Mouse (Mus musculus) embryo, embryonic 11 days (tissue): ENCODE data around the gene Gm11939.
A peak's percentile ranks its signal among the peaks of the same experiment; 100 is the strongest.
"Not testable (repeated sequence)": the region's sequence is repeated elsewhere in the genome, so short reads cannot be mapped to it uniquely, and the experiment has no call there.

Experiments
- DNase-seq: peaks from one replicate; pipeline ENCODE4 v3.0.0-alpha.2; 2015

Gene Gm11939

DNA sequence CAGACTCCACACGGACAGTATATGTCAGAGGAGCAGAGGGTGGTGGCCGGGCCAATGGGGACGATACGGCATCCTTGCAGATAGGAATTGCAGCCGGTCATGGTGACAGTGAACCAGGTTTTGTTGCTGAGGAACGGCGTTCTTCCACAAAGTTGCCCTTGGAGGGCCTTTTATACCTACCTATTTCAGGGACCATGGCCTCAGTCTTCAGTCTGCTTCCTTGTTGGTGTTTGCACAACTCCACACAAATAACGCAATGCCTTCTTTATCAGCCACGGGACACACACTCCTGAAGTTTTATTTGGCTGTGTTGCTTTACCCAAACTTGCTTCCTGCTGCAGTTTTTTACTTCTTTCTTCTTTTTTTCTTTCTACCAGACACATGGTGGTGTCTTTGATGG is at the start of gene Gm11939:
Gm11939 (minus strand) TSS at position 101 of the 400 bp plus-strand sequence.
- no peak for DNase-seq

DNA sequence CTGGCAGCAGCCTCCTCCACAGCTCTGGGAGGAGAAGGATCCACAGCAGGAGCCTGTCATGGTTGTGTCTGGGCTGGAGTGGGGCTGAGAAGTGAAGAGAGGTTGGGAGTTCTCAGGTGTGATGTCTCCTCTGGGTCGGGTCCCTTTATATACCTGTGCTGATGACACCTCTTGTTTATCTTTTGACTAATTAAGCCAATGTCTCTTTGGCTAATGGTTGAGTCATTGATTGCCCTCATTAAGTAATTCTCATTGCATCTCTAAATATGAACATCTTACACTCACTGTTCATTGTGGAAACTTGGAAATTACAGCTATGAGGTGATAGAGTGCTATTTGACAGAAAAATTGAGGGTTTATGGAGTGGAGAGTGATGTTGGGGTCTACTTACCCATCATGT is 43.9 kb upstream of the Gm11939 start, which contains the start of gene Gm11938:
Gm11938 (minus strand) TSS at position 101 of the 400 bp plus-strand sequence.
- DNase-seq, result not testable (repeated sequence)

DNA sequence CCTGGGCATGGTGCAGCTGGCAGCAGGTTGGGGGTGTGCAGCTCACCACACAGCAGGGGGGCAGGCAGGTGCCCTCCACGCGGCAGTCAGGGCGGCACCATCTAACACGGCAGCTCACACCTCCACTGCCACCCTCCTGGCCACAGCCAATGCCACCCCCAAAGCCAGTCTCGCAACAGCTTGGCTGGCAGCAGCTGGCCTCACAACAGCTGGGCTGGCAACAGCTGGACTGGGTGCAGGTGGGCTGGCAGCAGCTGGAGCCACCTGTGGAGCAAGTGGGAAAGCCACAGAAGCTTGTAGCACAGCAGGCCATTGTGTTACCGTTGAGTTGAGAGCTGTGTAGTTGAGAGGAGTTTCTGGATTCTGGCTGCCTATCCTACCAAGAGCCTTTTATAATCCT is 38.5 kb upstream of the Gm11939 start, which contains the start of gene Krtap9-3:
Krtap9-3 (minus strand) TSS at position 364 of the 400 bp plus-strand sequence.
- DNase-seq, result not testable (repeated sequence)

DNA sequence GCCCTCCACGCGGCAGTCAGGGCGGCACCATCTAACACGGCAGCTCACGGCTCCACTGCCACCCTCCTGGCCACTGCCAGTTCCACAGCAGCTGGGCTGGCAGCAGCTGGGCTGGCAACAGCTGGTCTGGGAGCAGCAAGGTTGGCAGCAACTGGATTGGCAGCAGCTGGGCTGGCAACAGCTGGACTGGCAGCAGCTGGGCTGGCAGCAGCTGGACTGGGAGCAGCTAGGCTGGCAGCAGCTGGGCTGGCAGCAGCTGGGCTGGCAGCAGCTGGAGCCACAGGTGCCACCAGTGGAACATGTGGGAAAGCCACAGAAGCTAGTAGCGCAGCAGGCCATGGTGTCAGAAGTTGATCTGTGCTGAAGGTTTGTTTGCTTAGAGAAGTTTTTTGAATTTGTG is 31.7 kb upstream of the Gm11939 start, which contains the start of gene Krtap1-3:
Krtap1-3 (minus strand) TSS at position 359 of the 400 bp plus-strand sequence.
- DNase-seq, result no peak

DNA sequence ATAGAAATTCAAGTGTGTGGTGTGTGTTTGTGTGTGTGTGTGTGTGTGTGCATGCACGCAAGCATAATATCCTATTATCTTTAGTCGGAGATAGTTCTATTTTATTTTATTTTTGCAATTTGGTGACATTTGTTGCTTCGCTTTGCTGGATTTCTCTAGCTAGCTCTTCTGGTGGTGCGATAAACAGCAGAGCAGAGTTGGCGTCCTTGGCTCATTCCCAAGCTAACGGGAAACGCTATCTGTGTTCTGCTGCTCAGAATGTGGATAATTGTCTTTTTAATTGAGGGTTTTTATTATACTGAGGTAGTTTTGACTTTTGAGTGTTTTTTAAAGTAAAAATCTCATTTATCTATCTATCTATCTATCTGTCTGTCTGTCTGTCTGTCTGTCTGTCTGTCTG is 25.8 kb upstream of the Gm11939 start:
- DNase-seq, result no peak

DNA sequence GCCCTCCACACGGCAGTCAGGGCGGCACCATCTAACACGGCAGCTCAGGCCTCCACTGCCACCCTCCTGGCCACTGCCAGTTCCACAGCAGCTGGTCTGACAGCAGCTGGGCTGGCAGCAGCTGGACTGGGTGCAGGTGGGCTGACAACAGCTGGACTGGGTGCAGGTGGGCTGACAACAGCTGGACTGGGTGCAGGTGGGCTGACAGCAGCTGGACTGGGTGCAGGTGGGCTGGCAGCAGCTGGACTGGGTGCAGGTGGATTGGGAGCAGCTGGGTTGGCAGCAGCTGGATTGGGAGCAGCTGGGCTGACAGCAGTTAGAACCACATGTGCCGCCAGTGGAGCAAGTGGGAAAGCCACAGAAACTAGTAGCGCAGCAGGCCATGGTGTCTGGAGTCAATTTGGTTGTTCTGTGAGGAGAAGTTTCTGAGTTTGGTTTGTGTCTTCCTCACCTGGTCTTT is 24.0 kb upstream of the Gm11939 start, which contains the start of gene Krtap1-4:
Krtap1-4 (minus strand) TSS at position 410 of the 460 bp plus-strand sequence.
- DNase-seq, result no peak

DNA sequence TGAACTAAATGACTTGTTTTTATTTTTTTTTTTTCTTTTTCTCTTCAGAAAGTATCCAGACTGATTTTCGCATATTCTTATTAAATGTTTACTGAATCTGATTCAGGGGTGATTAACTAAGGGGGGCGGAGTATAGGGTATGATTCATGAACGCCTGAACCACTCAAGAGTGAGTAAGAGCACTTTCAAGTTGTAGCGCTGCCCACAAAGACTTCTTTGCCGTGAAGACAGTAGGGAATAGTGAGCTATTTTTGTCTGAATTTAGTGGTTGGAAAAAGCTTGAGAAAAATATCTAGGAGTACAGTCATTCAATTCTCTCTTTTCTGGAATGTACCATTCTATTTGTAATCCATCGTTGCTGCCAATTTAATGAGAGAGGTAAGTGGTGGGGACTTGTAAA is 22.3 kb upstream of the Gm11939 start:
- no peak for DNase-seq

DNA sequence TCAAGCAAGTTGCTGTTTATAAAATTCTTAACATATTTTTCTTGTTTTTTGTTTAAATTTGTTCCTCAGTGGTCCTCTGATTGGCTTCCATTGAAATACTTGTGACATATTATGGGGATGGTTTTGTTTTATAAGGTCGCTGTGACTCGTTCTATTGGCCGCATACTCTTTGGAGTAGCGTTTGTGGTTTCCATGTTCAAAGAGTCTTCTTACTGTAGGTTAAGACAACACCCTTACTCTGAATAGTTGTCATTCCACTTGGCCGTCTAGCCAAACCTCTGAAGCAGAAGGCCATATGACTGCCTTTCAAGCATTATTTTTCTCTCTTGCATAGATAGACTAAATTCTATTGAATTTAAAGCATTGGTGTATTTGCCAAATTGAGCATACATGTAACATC is 21.8 kb upstream of the Gm11939 start:
- no peak for DNase-seq

DNA sequence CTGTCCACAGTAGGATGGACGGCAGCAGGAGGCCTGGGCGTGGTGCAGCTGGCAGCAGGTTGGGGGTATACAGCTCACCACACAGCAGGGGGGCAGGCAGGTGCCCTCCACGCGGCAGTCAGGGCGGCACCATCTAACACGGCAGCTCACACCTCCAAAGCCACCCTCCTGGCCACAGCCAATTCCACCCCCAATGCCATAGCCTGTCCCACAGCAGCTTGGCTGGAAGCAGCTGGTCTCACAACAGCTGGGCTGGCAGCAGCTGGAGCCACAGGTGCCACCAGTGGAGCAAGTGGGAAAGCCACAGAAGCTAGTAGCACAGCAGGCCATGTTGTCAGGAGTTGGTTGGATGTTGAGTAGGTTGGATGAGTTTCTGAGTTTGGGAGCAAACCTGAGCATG is 21.4 kb upstream of the Gm11939 start, which contains the start of gene Krtap1-5:
Krtap1-5 (minus strand) TSS at position 381 of the 400 bp plus-strand sequence.
- DNase-seq, result no peak

DNA sequence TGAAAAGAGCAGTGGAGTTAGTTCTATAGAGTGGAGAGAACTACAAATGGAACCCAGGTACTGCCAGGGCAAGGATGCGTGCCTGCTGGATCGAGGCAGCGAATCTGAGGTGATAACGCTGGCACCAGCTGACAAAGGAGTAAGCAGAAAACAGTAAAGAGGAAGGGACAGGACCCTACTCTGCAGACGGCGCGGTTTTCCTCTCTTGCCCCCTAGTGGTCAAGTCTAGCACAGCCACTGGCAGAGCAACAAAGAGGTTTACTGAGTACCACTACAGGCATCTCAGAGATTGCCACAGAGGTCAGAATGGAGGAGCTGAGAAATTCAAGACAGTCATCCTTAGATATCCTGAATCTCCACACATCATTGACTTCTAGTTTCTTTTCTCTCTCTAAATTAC is 14.8 kb upstream of the Gm11939 start:
- DNase-seq, result peak; percentile 86

DNA sequence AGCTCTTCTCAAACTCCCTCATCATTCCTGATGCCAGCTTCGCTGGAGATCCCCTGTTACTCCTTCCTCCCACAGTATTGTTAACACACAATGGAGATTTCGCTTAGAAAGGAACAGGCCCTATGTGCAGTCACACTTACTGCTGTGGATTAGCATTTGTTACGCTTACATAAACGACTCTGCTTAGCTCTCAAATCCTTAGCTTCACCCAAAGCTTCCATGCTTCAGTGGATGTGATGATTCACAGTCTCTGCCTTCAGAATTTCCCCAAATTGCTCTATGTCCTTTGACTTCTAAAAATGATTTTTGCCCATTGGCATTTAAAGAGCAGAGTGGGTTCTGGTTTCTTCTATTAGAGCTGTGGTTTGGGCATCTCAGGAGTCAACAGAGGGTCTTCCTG is 13.9 kb upstream of the Gm11939 start:
- DNase-seq, result no peak

DNA sequence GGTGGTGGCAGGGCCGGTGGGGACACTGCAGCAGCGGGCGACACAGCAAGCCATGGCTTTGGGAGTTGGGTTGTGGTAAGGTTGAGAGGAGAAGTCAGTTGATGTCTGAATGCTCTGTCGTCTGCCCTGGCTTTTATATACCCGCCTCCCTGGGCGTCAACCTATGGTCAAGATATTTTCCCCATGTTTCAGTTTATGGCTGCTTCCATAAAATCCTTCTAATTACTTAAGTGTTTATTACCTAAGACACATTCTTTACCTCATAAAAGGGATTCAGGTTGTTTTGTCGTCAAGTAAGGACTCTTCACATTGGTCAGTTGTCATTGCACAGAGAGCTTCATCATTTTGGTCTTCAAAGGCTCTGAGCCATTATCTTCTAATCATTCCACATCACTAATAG is 7.3 kb upstream of the Gm11939 start, which contains the start of gene Krtap3-1:
Krtap3-1 (minus strand) TSS at position 101 of the 400 bp plus-strand sequence.
- no peak for DNase-seq

DNA sequence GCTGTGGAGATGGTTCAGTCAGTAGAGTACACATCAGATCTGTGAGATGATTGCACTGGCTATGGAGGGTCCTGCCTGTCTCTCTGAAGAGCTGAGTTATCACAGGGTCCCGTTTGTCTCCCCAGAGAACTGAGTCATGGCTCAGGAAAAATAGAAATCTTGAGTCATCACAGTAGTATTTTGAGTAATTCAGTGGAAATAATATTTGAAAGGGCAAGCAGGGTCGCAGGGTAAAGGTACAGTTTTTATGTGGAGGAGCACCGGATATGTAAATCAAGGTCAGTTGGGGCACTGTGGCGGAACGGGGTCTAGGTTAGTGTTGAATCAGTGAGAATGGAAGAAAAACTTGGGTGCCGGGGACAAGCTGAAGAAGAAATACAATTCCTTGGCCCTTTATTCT is 3.3 kb upstream of the Gm11939 start:
- DNase-seq, result no peak

DNA sequence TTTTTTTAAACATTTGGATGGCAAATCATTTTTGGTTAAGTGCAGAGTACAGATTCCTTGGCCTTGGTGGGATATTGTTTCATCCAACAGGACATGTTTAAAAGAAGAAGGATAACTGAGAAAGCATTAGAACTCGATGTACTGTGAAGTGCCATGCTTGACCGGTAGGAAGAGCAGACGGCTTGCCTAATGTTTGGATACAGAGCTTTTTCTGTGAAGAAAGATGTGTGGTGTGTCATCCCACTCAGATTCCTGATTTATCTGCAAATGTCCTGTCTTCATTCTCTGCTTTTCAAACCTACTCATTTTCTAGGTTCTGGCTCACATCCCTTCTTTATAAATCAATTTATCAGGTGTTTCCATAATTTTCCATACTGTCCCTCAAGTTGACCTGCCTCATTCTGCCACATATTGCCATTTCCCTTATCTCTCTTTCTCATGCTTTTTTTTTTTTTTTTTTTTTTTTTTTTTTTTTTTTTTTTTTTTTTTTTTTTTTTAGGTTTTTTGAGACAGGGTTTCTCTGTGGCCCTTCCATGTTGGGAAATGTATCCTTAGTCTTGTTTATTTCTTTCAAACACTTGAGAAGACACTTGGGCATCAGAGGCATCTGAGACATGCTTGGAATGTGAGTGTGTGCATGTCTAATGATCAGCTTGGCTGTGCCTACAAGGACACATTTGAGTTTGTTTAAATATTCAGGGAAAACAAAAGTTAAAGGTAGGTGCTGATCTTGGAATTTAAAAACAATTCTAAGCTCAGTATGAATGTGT is 1.1 kb downstream of the Gm11939 start:
- no peak for DNase-seq

DNA sequence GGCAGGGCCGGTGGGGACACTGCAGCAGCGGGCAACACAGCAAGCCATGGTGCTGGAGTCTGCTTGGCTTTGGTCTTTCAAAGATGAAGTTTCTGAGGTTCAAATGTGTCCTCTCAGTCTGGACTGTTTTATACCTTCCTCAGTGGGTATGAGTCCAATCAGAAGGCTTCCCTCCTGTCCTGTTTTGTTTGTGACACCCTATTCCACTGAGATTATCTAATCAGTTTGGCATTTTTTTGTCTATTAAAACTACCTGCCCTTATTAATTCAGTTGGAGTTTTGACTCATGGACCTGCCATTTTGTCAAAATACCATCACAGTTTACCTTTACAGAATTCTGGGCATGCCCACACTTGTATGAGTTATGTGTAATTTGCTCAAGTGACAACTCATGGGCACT is 2.5 kb downstream of the Gm11939 start, which contains the start of gene Krtap3-2:
Krtap3-2 (minus strand) TSS at position 101 of the 400 bp plus-strand sequence.
- DNase-seq, result no peak

DNA sequence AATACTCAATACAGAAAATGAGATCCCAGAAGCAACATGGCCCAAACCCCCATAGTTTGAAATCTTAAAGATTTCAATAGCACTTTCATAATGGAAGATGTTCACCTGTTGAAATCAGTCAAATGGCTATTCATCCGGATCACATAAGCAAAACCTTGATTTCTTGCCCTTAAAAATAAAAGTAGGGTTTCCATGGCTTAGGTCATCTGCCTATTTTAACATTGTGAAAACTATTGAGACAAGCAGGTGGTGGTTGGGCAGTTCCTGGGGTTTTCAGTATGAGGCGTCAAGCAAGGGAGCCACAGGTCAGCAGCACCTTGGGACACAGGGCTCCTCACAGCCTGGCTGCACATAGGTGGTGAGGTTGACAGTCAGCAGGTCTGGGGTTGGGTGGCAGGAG is 3.1 kb downstream of the Gm11939 start:
- DNase-seq, result no peak

DNA sequence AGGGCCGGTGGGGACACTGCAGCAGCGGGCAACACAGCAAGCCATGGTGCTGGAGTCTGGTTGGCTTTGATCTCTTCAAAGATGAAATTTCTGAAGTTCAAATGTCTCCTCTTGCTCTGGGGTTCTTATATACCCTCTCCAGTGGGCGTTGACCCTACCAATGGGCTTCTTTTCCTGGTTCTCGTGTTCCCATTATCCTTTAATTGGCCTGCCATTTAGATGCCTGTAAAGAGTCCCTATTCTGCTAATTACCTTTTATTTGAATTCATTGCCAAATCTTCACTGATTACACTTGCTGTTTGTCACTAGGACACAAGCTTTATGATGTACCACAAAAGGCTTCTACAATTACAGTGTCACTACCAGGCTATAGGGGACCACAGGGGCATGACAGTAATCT is 8.5 kb downstream of the Gm11939 start, which contains the start of gene Krtap3-3:
Krtap3-3 (minus strand) TSS at position 101 of the 400 bp plus-strand sequence.
- DNase-seq, result no peak

DNA sequence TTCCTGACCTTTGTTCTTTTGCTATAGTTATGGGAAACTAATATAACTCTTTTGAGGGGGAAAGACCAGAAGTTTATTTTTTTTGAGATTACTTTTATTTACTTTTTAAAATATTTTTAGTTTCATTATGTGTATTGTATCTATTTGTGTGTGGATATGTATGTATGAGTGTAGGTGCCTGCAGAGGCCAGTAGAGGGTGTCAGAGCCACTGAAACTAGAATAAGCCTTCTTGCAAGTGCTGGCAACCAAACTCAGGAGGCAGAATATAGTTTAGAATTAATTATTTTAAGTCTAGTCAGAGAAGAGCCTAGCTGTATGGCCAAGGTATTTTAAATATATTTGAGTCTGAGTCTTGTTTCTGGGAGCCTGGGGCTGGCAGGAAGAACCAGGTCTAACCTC is 11.4 kb downstream of the Gm11939 start:
- DNase-seq, result no peak

DNA sequence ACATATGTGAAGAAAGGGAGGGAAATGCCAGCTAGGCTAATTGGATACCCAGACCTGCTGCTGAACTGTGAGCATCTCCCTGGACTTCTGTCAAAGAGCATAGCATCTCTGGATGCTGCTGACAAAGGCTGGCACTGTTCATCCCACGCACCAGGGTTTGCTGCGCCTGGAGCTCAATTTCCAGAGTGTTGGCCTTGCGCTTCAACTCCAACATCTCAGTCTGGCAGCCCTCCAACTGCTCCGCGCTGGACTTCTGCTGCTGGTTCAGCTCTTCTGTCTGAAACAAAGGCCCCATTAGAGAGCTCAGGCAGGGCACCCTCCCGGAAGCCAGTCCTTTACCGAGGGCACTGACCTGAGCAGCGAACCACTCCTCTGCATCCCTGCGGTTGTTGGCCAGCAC is 19.5 kb downstream of the Gm11939 start:
- DNase-seq, result no peak

DNA sequence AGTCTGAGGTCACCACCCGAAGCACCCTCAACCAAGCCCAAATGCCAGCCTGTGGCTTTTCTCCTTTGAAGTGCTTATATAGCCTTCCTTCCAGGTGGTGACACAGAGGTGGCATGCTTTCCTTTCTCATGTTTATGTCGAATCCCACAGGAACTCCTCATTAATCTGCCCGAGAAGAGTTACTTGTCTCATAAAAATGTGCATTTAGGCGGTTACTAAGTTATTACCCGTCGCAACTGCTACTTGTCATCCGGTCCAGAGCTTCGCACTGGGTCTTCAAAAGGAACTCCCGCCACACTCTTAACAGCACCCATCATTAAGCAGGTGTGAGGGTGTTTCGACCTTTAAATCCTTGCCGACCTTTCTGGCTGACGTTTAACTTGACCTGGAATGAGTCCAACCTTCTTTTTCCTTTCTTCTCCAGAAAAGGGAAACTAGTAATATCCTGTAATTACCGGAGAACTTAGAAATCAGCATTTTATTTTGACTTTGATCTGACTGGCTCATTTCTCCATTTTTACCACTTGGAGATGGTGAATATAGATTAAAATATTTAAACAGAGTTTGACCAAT is 37.9 kb downstream of the Gm11939 start, which contains the start of gene Krt39:
Krt39 (minus strand) TSS at position 51 of the 573 bp plus-strand sequence.
- DNase-seq, result no peak

DNA sequence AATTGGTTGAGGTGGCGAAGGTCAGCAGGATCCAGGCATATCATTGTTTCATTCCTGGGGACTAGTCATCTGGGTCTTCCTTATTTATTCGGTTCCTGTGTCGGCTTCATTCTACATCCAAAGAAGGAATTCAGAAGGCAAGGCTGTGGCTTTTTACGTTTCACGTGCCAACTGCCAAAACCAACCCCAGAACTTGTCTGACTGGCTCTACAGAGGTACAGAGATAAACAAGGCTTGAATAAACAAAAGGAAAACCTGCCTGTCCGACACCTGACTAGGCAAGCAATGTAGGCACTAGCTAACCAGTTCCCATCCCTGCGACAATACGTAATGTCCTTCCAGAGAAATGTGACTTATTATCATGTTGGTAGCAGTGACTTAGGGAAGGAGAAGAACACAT is 45.2 kb downstream of the Gm11939 start:
- no peak for DNase-seq
